Mouse (Mus musculus): ENCODE measurements at regions not wholly inside any gene's neighbourhood (a gene's known extent, or its start where the extent isn't known, plus 50 kb on each side); places are given as distances from the start of the nearest gene placed in this dataset.

GRCm38 (mm10) chr4:72688842-72689241 is 163.6 kb downstream of the Aldoart1 start:
- DNase-seq = no peak
- intact Hi-C loops (cut with DNase I) = no loop called here

GRCm38 (mm10) chr4:72674006-72674405 is 178.4 kb downstream of the Aldoart1 start:
- intact Hi-C loops (cut with DNase I) = no loop called here
- DNase-seq = no peak

GRCm38 (mm10) chr4:72671652-72672411 is 180.6 kb downstream of the Aldoart1 start:
- DNase-seq = no peak
- intact Hi-C loops (cut with DNase I) = no loop called here

- intact Hi-C loops (cut with DNase I) = no loop called here
- no peak for DNase-seq
Measured at GRCm38 (mm10) chr4:72669827-72670494, 182.5 kb downstream of the Aldoart1 start.

GRCm38 (mm10) chr4:72664379-72664778 is 188.1 kb downstream of the Aldoart1 start:
- no peak for DNase-seq
- intact Hi-C loops (cut with DNase I) = no loop called here

- no peak for DNase-seq
- intact Hi-C loops (cut with DNase I) = no loop called here
Measured at GRCm38 (mm10) chr4:72662477-72662876, 190.0 kb downstream of the Aldoart1 start.

GRCm38 (mm10) chr4:72656206-72656605 is 196.2 kb downstream of the Aldoart1 start:
- intact Hi-C loops (cut with DNase I) = no loop called here

GRCm38 (mm10) chr4:72647130-72647529 is 205.3 kb downstream of the Aldoart1 start:
- DNase-seq = no peak
- intact Hi-C loops (cut with DNase I) = no loop called here

More at GRCm38 (mm10) chr4:72656206-72656605, 196.2 kb downstream of the Aldoart1 start:
- DNase-seq = no peak

- no peak for DNase-seq
- intact Hi-C loops (cut with DNase I) = no loop called here
Measured at GRCm38 (mm10) chr4:72629416-72629815, 223.0 kb downstream of the Aldoart1 start.

GRCm38 (mm10) chr4:72627219-72627930 is 225.1 kb downstream of the Aldoart1 start:
- intact Hi-C loops (cut with DNase I) = no loop called here
- DNase-seq = no peak

GRCm38 (mm10) chr4:72605107-72605506 is 247.3 kb downstream of the Aldoart1 start:
- intact Hi-C loops (cut with DNase I) = no loop called here
- no peak for DNase-seq

- intact Hi-C loops (cut with DNase I) = no loop called here
Measured at GRCm38 (mm10) chr4:72595494-72595893, 256.9 kb downstream of the Aldoart1 start.

GRCm38 (mm10) chr4:72592129-72592528 is 260.3 kb downstream of the Aldoart1 start:
- DNase-seq = no peak

More at GRCm38 (mm10) chr4:72595494-72595893, 256.9 kb downstream of the Aldoart1 start:
- DNase-seq = peak; percentile 34

GRCm38 (mm10) chr4:72574946-72575345 is 277.5 kb downstream of the Aldoart1 start:
- DNase-seq = no peak
- intact Hi-C loops (cut with DNase I) = no loop called here

More at GRCm38 (mm10) chr4:72592129-72592528, 260.3 kb downstream of the Aldoart1 start:
- intact Hi-C loops (cut with DNase I) = no loop called here

GRCm38 (mm10) chr4:72571924-72572323 is 280.5 kb downstream of the Aldoart1 start:
- DNase-seq = peak; percentile 15
- intact Hi-C loops (cut with DNase I) = no loop called here

- intact Hi-C loops (cut with DNase I) = no loop called here
- no peak for DNase-seq
Measured at GRCm38 (mm10) chr4:72565186-72565585, 287.2 kb downstream of the Aldoart1 start.

GRCm38 (mm10) chr4:72562909-72563676 is 289.3 kb downstream of the Aldoart1 start:
- no peak for DNase-seq
- intact Hi-C loops (cut with DNase I) = no loop called here

GRCm38 (mm10) chr4:72554276-72554675 is 298.2 kb downstream of the Aldoart1 start:
- DNase-seq = no peak
- intact Hi-C loops (cut with DNase I) = no loop called here

GRCm38 (mm10) chr4:72534563-72534962 is 317.9 kb downstream of the Aldoart1 start:
- intact Hi-C loops (cut with DNase I) = no loop called here
- no peak for DNase-seq

- DNase-seq = no peak
- intact Hi-C loops (cut with DNase I) = no loop called here
Measured at GRCm38 (mm10) chr4:72524630-72525029, 323.9 kb upstream of the Tle1 start.

- intact Hi-C loops (cut with DNase I) = no loop called here
- DNase-seq = peak; percentile 80
Measured at GRCm38 (mm10) chr4:72524100-72524499, 323.4 kb upstream of the Tle1 start.

Measured in left cerebral cortex, postnatal 4 days (tissue).